Mouse (Mus musculus) CD8-positive naive resting alpha-beta T cell, adult 57 days (primary cell): ENCODE results near the gene Gnai1. TPM values are rescaled to one million over a fixed set of nuclear protein-coding genes. Genes with fewer than 3 reads are reported as not detected.

Experiments
- total RNA-seq: library from RNA; stranded (reverse); gene quantifications from one replicate; pipeline ENCODE4 v1.2.4, GENCODE M21; 2023

The Gnai1 gene
- not detected for total RNA-seq

GRCm38 (mm10) chr5:18360281-18360819 lies at the start of gene Gnai1:
TSS of gene Gnai1 (minus strand) at chr5:18360355.

